Mouse (Mus musculus) heart, embryonic 16.5 days (tissue): ENCODE measurements at regions not wholly inside any gene's neighbourhood (a gene's known extent, or its start where the extent isn't known, plus 50 kb on each side); places are given as distances from the start of the nearest gene placed in this dataset.

Source experiments
- ATAC-seq: fragments of 200-750 bp; cut with Nextera tagmentation; replicated peaks from 2 replicates; pipeline ENCODE4 v1.8.0; 2017; ENCODE audit warnings: moderate number of reproducible peaks; ENCODE audit not compliant: insufficient read depth, low FRiP score; ENCODE audit errors: extremely low read depth
- H3K27ac ChIP-seq: fragments of 300-500 bp; sonication (generic); 2 replicates; pipeline ENCODE4 v1.5.1; 2014; ENCODE audit warnings: mild to moderate bottlenecking, low read length, control low read depth, moderate library complexity
- H3K27me3 ChIP-seq: fragments of 300-500 bp; sonication (generic); 2 replicates; pipeline ENCODE4 v1.6.1; 2014; ENCODE audit warnings: low read length, mixed read lengths; ENCODE audit not compliant: control insufficient read depth, insufficient read depth
- H3K36me3 ChIP-seq: fragments of 300-500 bp; sonication (generic); 2 replicates; pipeline ENCODE4 v1.6.1; 2014; ENCODE audit not compliant: control insufficient read depth, insufficient read depth
- H3K4me1 ChIP-seq: fragments of 300-500 bp; sonication (generic); 2 replicates; pipeline ENCODE4 v1.6.1; 2014; ENCODE audit warnings: low read length, mixed read lengths; ENCODE audit not compliant: control insufficient read depth, insufficient read depth
- H3K4me2 ChIP-seq: fragments of 300-500 bp; sonication (generic); 2 replicates; pipeline ENCODE4 v1.6.1; 2014; ENCODE audit warnings: low read depth, mild to moderate bottlenecking, control low read depth, low read length
- H3K4me3 ChIP-seq: fragments of 300-500 bp; sonication (generic); 2 replicates; pipeline ENCODE4 v1.5.1; 2014; ENCODE audit warnings: mild to moderate bottlenecking, control low read depth, low read length
- H3K9ac ChIP-seq: fragments of 300-500 bp; sonication (generic); 2 replicates; pipeline ENCODE4 v1.6.1; 2014; ENCODE audit warnings: low read length, control low read depth
- H3K9me3 ChIP-seq: fragments of 300-500 bp; sonication (generic); replicated peaks from 2 replicates; pipeline ENCODE4 v1.6.1; 2016; ENCODE audit warnings: low read length; ENCODE audit not compliant: control insufficient read depth
- WGBS: fragments of 180-500 bp; shearing (Covaris S2); extraction: QIAGEN DNeasy Blood & Tissue Kit; methylation state at CpG from one replicate; pipeline ENCODE4 v1.1.7; 2014; 5-methylcytosine and 5-hydroxymethylcytosine counted together

GRCm38 (mm10) chr15:56136420-56136970, 1340.9 kb downstream of the Slc22a22 start:
- no peak for ATAC-seq
- Histone ChIP-seq H3K4me1 (no peaks in the 10 kb centered on the region), H3K36me3 (no peaks in the 10 kb centered on the region), H3K27me3 (no peaks in the 10 kb centered on the region), H3K27ac (no peak overlapping the region), H3K4me3 (no peak overlapping the region), H3K9me3 (no peaks in the 10 kb centered on the region), H3K4me2 (no peak overlapping the region), H3K9ac (no peak overlapping the region)
- 77% methylated on average over 7 of the region's 7 CpGs for WGBS

- Histone ChIP-seq H3K4me3 (no peak overlapping the region), H3K4me1 (no peaks in the 10 kb centered on the region), H3K27ac (no peak overlapping the region), H3K27me3 (no peaks in the 10 kb centered on the region), H3K36me3 (no peaks in the 10 kb centered on the region), H3K4me2 (no peak overlapping the region), H3K9me3 (no peaks in the 10 kb centered on the region), H3K9ac (no peak overlapping the region)
- WGBS = 69% methylated on average over 1 of the region's 1 CpGs
- ATAC-seq = no peak
These were observed 1349.4 kb downstream of the Slc22a22 start for GRCm38 (mm10) chr15:56128029-56128428.

- Histone ChIP-seq H3K9me3 (no peaks in the 10 kb centered on the region), H3K4me1 (no peaks in the 10 kb centered on the region), H3K9ac (no peak overlapping the region), H3K4me3 (no peak overlapping the region), H3K4me2 (no peak overlapping the region), H3K27me3 (no peaks in the 10 kb centered on the region), H3K27ac (no peak overlapping the region), H3K36me3 (no peaks in the 10 kb centered on the region)
- ATAC-seq = no peak
These were observed 1357.9 kb downstream of the Slc22a22 start for GRCm38 (mm10) chr15:56119287-56120065.

- Histone ChIP-seq H3K36me3 (no peaks in the 10 kb centered on the region), H3K9me3 (no peaks in the 10 kb centered on the region), H3K4me2 (no peak overlapping the region), H3K4me3 (no peak overlapping the region), H3K27ac (no peak overlapping the region), H3K27me3 (no peaks in the 10 kb centered on the region), H3K9ac (no peak overlapping the region), H3K4me1 (no peaks in the 10 kb centered on the region)
- WGBS = 51% methylated on average over 2 of the region's 2 CpGs
- no peak for ATAC-seq
These were observed 1369.1 kb downstream of the Slc22a22 start for GRCm38 (mm10) chr15:56108313-56108712.

GRCm38 (mm10) chr15:56107719-56108118, 1369.7 kb downstream of the Slc22a22 start:
- Histone ChIP-seq H3K27ac (no peak overlapping the region), H3K4me3 (no peak overlapping the region), H3K9ac (no peak overlapping the region), H3K4me2 (no peak overlapping the region), H3K4me1 (no peaks in the 10 kb centered on the region), H3K9me3 (no peaks in the 10 kb centered on the region), H3K36me3 (no peaks in the 10 kb centered on the region), H3K27me3 (no peaks in the 10 kb centered on the region)
- ATAC-seq = no peak
- 68% methylated on average over 4 of the region's 4 CpGs for WGBS

- H3K4me3 ChIP-seq = no peak overlapping the region
- no peak overlapping the region for H3K9ac ChIP-seq
- no peak overlapping the region for H3K4me2 ChIP-seq
- H3K36me3 ChIP-seq = no peaks in the 10 kb centered on the region
- H3K27me3 ChIP-seq = no peaks in the 10 kb centered on the region
- ATAC-seq = no peak
- H3K27ac ChIP-seq = no peak overlapping the region
- 69% methylated on average over 3 of the region's 3 CpGs for WGBS
- no peaks in the 10 kb centered on the region for H3K9me3 ChIP-seq
- no peaks in the 10 kb centered on the region for H3K4me1 ChIP-seq
These were observed 1377.2 kb downstream of the Slc22a22 start for GRCm38 (mm10) chr15:56100133-56100735.

- 67% methylated on average over 11 of the region's 11 CpGs for WGBS
- no peak for ATAC-seq
- Histone ChIP-seq H3K9ac (no peak overlapping the region), H3K27me3 (no peaks in the 10 kb centered on the region), H3K4me2 (no peak overlapping the region), H3K36me3 (no peaks in the 10 kb centered on the region), H3K4me1 (no peaks in the 10 kb centered on the region), H3K9me3 (no peaks in the 10 kb centered on the region), H3K4me3 (no peak overlapping the region), H3K27ac (no peak overlapping the region)
These were observed 1399.4 kb downstream of the Slc22a22 start for GRCm38 (mm10) chr15:56077838-56078567.

- no peaks in the 10 kb centered on the region for H3K36me3 ChIP-seq
- no peaks in the 10 kb centered on the region for H3K27me3 ChIP-seq
- no peak overlapping the region for H3K27ac ChIP-seq
- no peak for ATAC-seq
- no peak overlapping the region for H3K4me3 ChIP-seq
- H3K4me2 ChIP-seq = no peak overlapping the region
- no peaks in the 10 kb centered on the region for H3K9me3 ChIP-seq
- H3K9ac ChIP-seq = no peak overlapping the region
- H3K4me1 ChIP-seq = no peaks in the 10 kb centered on the region
- 59% methylated on average over 1 of the region's 1 CpGs for WGBS
These were observed 1400.3 kb downstream of the Slc22a22 start for GRCm38 (mm10) chr15:56077081-56077480.

GRCm38 (mm10) chr15:56076680-56077079, 1400.7 kb downstream of the Slc22a22 start:
- ATAC-seq = no peak
- no peaks in the 10 kb centered on the region for H3K27me3 ChIP-seq
- H3K9ac ChIP-seq = no peak overlapping the region
- no peak overlapping the region for H3K27ac ChIP-seq
- H3K9me3 ChIP-seq = no peaks in the 10 kb centered on the region
- no peak overlapping the region for H3K4me2 ChIP-seq
- WGBS = 87% methylated on average over 1 of the region's 1 CpGs
- no peaks in the 10 kb centered on the region for H3K4me1 ChIP-seq
- H3K4me3 ChIP-seq = no peak overlapping the region
- H3K36me3 ChIP-seq = no peaks in the 10 kb centered on the region
